8 mouse cellular contexts compared by ENCODE assay signal in the genomic region with DNA sequence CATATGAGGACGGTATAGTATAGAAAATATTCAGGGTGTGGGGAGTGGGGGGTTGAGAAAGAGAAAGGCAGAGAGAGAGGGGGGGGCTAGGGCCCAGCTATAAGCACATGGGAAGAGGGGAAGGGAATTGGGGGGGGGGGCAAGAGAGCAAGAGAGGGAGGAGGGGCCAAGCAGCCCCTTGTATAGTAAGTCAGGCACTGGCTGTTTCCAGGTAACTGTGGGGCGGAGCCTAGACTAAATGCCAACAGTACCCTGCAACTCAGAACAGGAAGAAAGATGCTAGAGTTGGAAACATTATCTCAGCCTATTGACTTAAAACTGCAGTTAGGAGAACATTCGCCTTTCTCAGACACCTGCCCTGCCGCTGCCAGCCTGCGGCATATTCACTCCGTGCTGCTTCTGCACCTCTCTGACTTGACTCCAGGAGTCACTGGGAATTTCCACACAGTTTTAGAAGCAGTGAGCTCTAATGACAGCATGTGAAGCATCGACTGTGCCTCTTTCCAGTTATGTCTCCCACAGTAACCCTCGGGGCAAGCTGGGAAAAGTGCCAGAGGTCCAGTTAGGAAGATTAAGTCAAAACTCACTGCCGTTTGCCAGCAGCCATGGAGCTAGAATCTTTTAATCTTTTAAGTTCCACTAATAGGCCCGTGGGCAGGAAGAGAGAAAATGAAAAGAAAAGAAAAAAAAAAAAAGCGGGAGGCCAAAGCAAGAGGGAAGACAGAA. TPM values are rescaled to one million over a fixed set of nuclear protein-coding genes. Genes with fewer than 3 reads are reported as not detected.
A peak's percentile ranks its signal among the peaks of the same experiment; 100 is the strongest.
DNase-seq lines count a peak whose midpoint lies in the region; ATAC-seq lines count a peak whose summit lies in the region.

No protein-coding gene starts in this region.

- peak overlapping the region; percentile 44; the same call in 1 of the 2 replicates for H3K27ac ChIP-seq in embryonic facial prominence, embryonic 13.5 days
- 0 out of 2 replicates have a peak overlapping the region, but pooled peaks have one; percentile 14 for H3K27ac ChIP-seq in heart, embryonic 16.5 days (ENCODE audit: low read length)
- peak overlapping the region; percentile 83 for H3K27ac ChIP-seq in midbrain, embryonic 14.5 days (replicated peaks; ENCODE audit: low read depth, low read length)

- H3K9me3 ChIP-seq in embryonic facial prominence, embryonic 13.5 days = no peaks in the 10 kb centered on the region
- no peaks in the 10 kb centered on the region for H3K9me3 ChIP-seq in heart, embryonic 16.5 days (replicated peaks; ENCODE audit: control insufficient read depth, low read length)
- H3K9me3 ChIP-seq in midbrain, embryonic 14.5 days (ENCODE audit: control insufficient read depth, low read length) = no peaks in the 10 kb centered on the region

- no peaks in the 10 kb centered on the region for H3K36me3 ChIP-seq in embryonic facial prominence, embryonic 13.5 days
- H3K36me3 ChIP-seq in heart, embryonic 16.5 days (ENCODE audit: control insufficient read depth, insufficient read depth) = no peaks in the 10 kb centered on the region
- no peaks in the 10 kb centered on the region for H3K36me3 ChIP-seq in midbrain, embryonic 14.5 days (ENCODE audit: control insufficient read depth, insufficient read depth, low read length)

- H3K4me1 ChIP-seq in embryonic facial prominence, embryonic 13.5 days = peaks cover 20% of the 10 kb centered on the region
- H3K4me1 ChIP-seq in heart, embryonic 16.5 days (ENCODE audit: control insufficient read depth, insufficient read depth, low read length) = peaks cover 6% of the 10 kb centered on the region
- peaks cover 41% of the 10 kb centered on the region for H3K4me1 ChIP-seq in midbrain, embryonic 14.5 days (ENCODE audit: control insufficient read depth, insufficient read depth, low read length)

- DNase-seq in urinary bladder, postnatal 14 days (ENCODE audit: low spot score) = peak; percentile 41
- no peak for DNase-seq in urinary bladder, postnatal 25 days (ENCODE audit: low spot score)
- DNase-seq in midbrain, embryonic 14.5 days = peak; percentile 83
- DNase-seq in spleen, postnatal 14 days (ENCODE audit: low spot score in 2 of 2) = no peak
- DNase-seq in embryo, embryonic 9.5 days (ENCODE audit: extremely low spot score) = no peak

- 38% methylated on average over 11 of the region's 11 CpGs for WGBS in embryonic facial prominence, embryonic 13.5 days
- 46% methylated on average over 11 of the region's 11 CpGs for WGBS in heart, embryonic 16.5 days
- 39% methylated on average over 11 of the region's 11 CpGs for WGBS in midbrain, embryonic 14.5 days

- H3K4me2 ChIP-seq in embryonic facial prominence, embryonic 13.5 days = peak overlapping the region; percentile 40
- H3K4me2 ChIP-seq in heart, embryonic 16.5 days (ENCODE audit: low read depth, low read length) = peak overlapping the region; percentile 32; the same call in 1 of the 2 replicates
- 0 out of 2 replicates have a peak overlapping the region, but pooled peaks have one; percentile 4 for H3K4me2 ChIP-seq in midbrain, embryonic 14.5 days (ENCODE audit: low read length)

- no peak for ATAC-seq in embryonic facial prominence, embryonic 13.5 days (ENCODE audit: insufficient number of reproducible peaks, insufficient read depth, low FRiP score, low TSS enrichment, low read depth)
- no peak for ATAC-seq in heart, embryonic 16.5 days (replicated peaks; ENCODE audit: extremely low read depth, insufficient read depth, low FRiP score)
- ATAC-seq in midbrain, embryonic 14.5 days (ENCODE audit: low FRiP score, low TSS enrichment) = 0 out of 2 replicates have a peak, but pooled peaks have one; percentile 36
- ATAC-seq in activated CD4-positive, CD25-positive, alpha-beta regulatory T cell, adult 4 months = no peak

- H3K4me3 ChIP-seq in embryonic facial prominence, embryonic 13.5 days = peak overlapping the region; percentile 6; the same call in 1 of the 2 replicates
- H3K4me3 ChIP-seq in heart, embryonic 16.5 days (ENCODE audit: low read length) = no peak overlapping the region
- H3K4me3 ChIP-seq in midbrain, embryonic 14.5 days (replicated peaks; ENCODE audit: low read depth, low read length) = no peak overlapping the region

- H3K9ac ChIP-seq in embryonic facial prominence, embryonic 13.5 days = 0 out of 2 replicates have a peak overlapping the region, but pooled peaks have one; percentile 21
- no peak overlapping the region for H3K9ac ChIP-seq in heart, embryonic 16.5 days (ENCODE audit: low read length)
- no peak overlapping the region for H3K9ac ChIP-seq in midbrain, embryonic 14.5 days (replicated peaks; ENCODE audit: low read length)

- no peaks in the 10 kb centered on the region for H3K27me3 ChIP-seq in embryonic facial prominence, embryonic 13.5 days
- no peaks in the 10 kb centered on the region for H3K27me3 ChIP-seq in heart, embryonic 16.5 days (ENCODE audit: control insufficient read depth, insufficient read depth, low read length)
- H3K27me3 ChIP-seq in midbrain, embryonic 14.5 days (ENCODE audit: control insufficient read depth, insufficient read depth, low read length) = no peaks in the 10 kb centered on the region

RNA-seq across cellular contexts. Expression of a gene that starts 20.6 kb away (rescaled TPM):
- 39.0 and 39.4 TPM in 2 replicates for polyA plus RNA-seq in embryonic facial prominence, embryonic 13.5 days (2015; fragmentation: Nextera tagmentation; extraction: Ambion mirVana)
- polyA plus RNA-seq in heart, embryonic 16.5 days (2015; fragmentation: Nextera tagmentation; extraction: Ambion mirVana) = 23.2 and 29.2 TPM in 2 replicates
- 40.1 and 44.3 TPM in 2 replicates for polyA plus RNA-seq in midbrain, embryonic 14.5 days (2014; fragmentation: Nextera tagmentation; extraction: Ambion mirVana)
- polyA plus RNA-seq in activated CD4-positive, CD25-positive, alpha-beta regulatory T cell, adult 4 months (2017; shearing (Covaris generic)) = 10 to 100 TPM; 50.7 to 51.6 TPM

Comparison
In these comparisons a context has a peak if more than half of its experiments do, and no peak if none do; other contexts are left out.
1. DNase-seq: peak in urinary bladder, postnatal 14 days (single experiment) and midbrain, embryonic 14.5 days (single experiment); none in urinary bladder, postnatal 25 days (single experiment), spleen, postnatal 14 days (0 of 2) and embryo, embryonic 9.5 days (single experiment).
2. H3K27ac ChIP-seq: peak in every context shown above with its lines; median percentile 83 in midbrain, embryonic 14.5 days; 44 in embryonic facial prominence, embryonic 13.5 days; 14 in heart, embryonic 16.5 days.
3. Peak in every context shown above with its lines, with median percentiles within 50 percentile points of each other: H3K4me2 ChIP-seq.